Mouse (Mus musculus) MEL-GATA-1-ER (cell line): ENCODE results near the gene Olfr575.

Source experiments
- DNase-seq: peaks from one replicate; pipeline ENCODE4 v3.0.0-alpha.2; 2012; ENCODE audit warnings: low read depth; ENCODE audit errors: extremely low read depth

The Olfr575 gene

GRCm38 (mm10) chr7:102958593-102958992 is at the start of gene Olfr575:
TSS of gene Olfr575 (minus strand) at chr7:102958775.
- DNase-seq, result no peak

DNA sequence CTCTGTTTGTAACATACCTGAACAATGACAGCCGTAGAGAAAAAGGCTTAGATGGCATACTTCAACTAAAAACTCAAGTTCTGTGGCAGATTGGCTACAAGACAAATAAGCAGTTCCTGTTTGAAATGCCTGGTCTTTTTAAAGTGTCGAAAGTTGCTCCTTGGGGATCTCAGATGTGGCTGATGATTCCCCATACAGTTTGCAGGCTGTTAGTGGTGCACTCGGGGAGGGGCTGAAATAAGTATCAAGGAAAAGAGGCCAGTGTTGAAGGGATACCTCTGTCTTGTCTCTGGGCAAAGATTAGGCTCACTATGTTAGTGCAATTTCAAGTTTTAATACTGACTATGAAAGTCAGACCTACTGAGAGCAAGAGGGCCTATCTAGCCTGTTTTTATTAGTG is 30.6 kb upstream of the Olfr575 start, which contains the start of gene Olfr578:
TSS of gene Olfr578 (minus strand) at position 101 of the 400 bp plus-strand sequence.
- no peak for DNase-seq

- DNase-seq, result no peak
Measured at GRCm38 (mm10) chr7:102975843-102976242, 17.3 kb upstream of the Olfr575 start, which contains the start of gene Olfr577. TSS of gene Olfr577 (minus strand) at chr7:102975943.

GRCm38 (mm10) chr7:102974399-102974798 is 15.8 kb upstream of the Olfr575 start:
- DNase-seq, result no peak

- DNase-seq, result no peak
Measured at GRCm38 (mm10) chr7:102962360-102962759, 3.8 kb upstream of the Olfr575 start, which contains the start of gene Olfr576. TSS of gene Olfr576 (plus strand) at chr7:102962660.

DNA sequence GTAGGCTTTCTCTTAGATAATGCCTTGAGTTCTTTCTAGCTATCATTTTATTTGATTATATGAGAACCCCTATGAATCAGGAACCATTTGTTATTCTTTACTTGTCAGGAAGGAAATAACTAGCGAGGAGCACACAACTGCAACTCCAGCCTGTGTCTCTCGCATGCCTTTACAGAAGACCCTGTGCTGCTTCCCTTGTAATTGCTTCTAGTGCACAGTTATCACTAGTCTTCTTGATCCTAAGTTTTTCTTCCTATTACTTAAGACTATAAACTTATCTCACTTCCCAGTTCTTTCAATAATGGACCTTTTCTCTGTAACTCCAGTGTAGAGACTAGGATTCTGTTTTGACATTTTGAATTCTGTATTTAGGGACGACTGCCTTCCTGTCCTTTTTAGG is 438 bp downstream of the Olfr575 start:
- DNase-seq, result no peak

- DNase-seq, result no peak
Measured at GRCm38 (mm10) chr7:102950732-102951131, 7.8 kb downstream of the Olfr575 start.

DNA sequence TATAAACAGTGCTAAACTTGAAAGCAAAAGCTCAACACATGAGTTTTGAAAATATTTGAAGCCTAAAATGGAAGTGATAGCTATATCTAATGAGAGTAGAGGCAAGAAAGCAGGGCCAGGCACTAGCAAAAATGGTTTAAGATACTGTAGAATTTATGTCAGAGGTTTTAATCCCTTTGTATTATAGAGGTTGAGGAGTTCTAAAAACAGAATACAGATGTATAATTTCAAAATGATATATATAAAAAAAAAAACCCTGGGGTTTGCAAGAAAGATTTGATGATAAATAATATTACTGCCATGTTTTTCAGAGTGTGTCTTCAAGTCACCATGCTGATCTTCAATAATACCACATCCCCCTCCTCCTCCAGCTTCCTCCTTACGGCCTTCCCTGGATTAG is 10.4 kb downstream of the Olfr575 start, which contains the start of gene Olfr574:
TSS of gene Olfr574 (plus strand) at position 301 of the 400 bp plus-strand sequence.
- DNase-seq, result no peak

- DNase-seq, result no peak
Measured at GRCm38 (mm10) chr7:102943417-102943816, 15.2 kb downstream of the Olfr575 start.

GRCm38 (mm10) chr7:102942475-102942874 is 16.1 kb downstream of the Olfr575 start, which contains the start of gene Olfr573-ps1:
TSS of gene Olfr573-ps1 (minus strand) at chr7:102942575.
- DNase-seq, result no peak

GRCm38 (mm10) chr7:102927105-102927504 is 31.5 kb downstream of the Olfr575 start:
- no peak for DNase-seq

DNA sequence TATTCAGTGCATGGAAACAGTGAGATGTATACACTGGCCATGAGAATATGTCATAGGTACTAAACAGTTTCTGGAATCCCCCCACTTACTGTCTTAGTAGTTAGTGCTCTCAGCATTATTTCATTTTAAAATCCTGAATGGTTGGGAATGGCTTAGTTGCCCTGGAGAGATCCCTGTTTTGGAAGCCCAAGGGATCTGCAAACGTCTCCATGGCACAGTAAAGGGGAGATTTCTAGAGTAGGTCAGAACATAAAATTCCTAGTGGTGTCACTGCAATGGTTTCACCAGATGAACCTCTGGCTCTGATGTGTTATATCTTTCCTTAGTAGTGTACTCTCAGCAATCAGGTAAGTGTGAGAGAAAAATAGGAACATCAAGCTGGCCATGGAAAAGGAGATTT is 34.5 kb downstream of the Olfr575 start, which contains the start of gene Olfr572:
TSS of gene Olfr572 (plus strand) at position 301 of the 400 bp plus-strand sequence.
- DNase-seq, result no peak

- DNase-seq, result peak; percentile 6
Measured at GRCm38 (mm10) chr7:102919632-102920031, 38.9 kb downstream of the Olfr575 start.

DNA sequence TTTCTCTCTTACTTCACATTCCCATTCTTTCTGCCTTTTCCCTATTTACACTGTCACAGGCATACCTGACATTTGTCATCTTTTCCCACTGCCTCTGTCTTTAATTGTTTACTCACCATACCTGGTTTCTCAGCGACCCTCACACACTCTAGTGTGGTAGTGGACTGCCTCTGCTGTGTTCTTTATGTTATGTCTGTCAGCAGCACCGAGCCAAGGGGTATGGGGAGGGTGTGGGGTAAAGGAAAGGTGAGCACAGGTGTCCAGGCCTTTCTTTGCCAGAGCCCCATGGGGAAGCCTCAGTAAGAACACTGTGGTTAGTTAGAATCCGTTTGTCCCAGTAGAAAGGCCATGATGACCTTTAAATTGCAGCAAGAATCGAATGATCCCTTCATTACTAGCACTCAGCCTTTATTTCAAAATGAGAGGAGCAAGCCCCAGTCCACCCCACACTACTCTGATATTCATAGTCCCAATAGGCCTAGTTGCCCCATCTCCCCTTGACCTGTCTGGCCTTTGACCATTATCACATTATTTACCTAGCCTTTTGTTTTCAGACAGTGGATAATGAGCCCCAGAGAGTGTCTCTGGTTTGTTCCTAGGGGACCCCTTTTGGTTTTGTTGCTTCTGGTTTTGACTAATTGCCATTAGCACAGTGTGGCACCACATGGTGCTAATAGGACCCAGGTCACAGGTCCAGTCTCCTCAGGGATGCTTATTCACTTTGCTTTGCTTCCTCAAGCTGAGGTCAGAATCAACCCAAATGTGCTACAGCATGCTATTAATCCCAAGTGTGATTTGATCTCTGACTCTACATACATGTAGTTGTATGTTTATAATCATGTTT is 41.3 kb downstream of the Olfr575 start, which contains the start of gene Olfr571:
TSS of gene Olfr571 (minus strand) at position 505 of the 844 bp plus-strand sequence.
- no peak for DNase-seq

DNA sequence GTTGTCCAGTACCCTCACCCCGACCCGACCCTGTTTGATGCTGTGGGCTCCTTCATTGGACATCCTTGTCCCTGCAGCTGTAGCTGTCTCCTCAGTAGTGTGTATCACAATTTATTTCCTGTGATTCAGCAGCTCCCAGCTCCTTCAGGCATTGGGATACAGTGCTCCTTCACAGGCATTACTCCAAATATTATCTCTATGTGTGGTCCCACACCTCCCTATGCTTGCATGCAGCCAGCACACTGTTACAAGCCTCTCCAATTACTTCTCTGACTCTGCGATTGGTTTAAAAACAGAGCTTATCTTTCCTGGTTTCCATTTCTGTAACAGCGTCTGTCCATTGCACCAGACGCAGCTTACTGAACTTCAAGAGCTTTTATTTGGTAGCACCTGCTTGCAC is 42.2 kb downstream of the Olfr575 start:
- no peak for DNase-seq

GRCm38 (mm10) chr7:102915261-102915660 is 43.3 kb downstream of the Olfr575 start:
- DNase-seq, result no peak
